Mouse (Mus musculus): ENCODE data around the gene Ermp1. TPM values are rescaled to one million over a fixed set of nuclear protein-coding genes. Genes with fewer than 3 reads are reported as not detected.

Gene Ermp1
- polyA plus RNA-seq, 1 experiment from 2014 or later = 7.4 TPM

DNA sequence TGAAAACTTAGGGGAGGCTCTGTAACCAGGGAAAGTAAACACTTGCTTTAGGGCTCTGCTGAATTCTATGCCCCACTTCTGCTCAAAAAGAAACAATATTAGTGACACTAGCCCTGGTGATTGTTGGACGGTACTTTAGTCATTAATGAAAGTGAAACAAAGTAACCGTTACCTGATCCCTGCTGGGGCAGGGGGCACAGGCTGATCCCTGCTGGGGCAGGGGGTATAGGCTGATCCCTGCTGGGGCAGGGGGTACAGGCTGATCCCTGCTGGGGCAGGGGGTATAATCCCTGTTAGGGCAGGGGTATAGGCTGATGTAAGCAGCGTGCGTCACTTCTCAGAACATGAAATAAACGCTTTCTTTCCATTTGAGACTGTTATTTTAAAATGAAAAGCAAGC, 6.7 kb downstream of the Ermp1 start:
- Histone ChIP-seq H3K4me2 (ENCODE audit: low read length) (peak overlapping the region; percentile 37), H3K27ac (replicated peaks in 1 of 2; ENCODE audit: control insufficient read depth in 1 of 2, insufficient read depth in 1 of 2, low read depth in 2 of 2, low read length in 2 of 2) (0 out of 4 replicates have a peak overlapping the region, but pooled peaks of 1 of the 2 experiments have one; percentile 3), H3K9ac (ENCODE audit: low read length) (no peak overlapping the region), H3K27me3 (ENCODE audit: control insufficient read depth, insufficient read depth, low read length) (no peaks in the 10 kb centered on the region), H3K9me3 (ENCODE audit: control insufficient read depth, low read length) (no peaks in the 10 kb centered on the region), H3K4me3 (ENCODE audit: control insufficient read depth in 1 of 2, insufficient read depth in 1 of 2, low read depth in 1 of 2, low read length in 2 of 2) (no peak overlapping the region), H3K36me3 (ENCODE audit: control insufficient read depth, insufficient read depth, low read length) (peaks cover 1% of the 10 kb centered on the region), H3K4me1 (ENCODE audit: control insufficient read depth in 2 of 2, insufficient read depth in 2 of 2, low read length in 2 of 2) (no peaks in the 10 kb centered on the region; a peak in 1 of 4 replicates)
- WGBS = 76% methylated on average over 5 of the region's 5 CpGs
- ATAC-seq (ENCODE audit: insufficient number of reproducible peaks, insufficient read depth, low FRiP score, low read depth) = no peak

DNA sequence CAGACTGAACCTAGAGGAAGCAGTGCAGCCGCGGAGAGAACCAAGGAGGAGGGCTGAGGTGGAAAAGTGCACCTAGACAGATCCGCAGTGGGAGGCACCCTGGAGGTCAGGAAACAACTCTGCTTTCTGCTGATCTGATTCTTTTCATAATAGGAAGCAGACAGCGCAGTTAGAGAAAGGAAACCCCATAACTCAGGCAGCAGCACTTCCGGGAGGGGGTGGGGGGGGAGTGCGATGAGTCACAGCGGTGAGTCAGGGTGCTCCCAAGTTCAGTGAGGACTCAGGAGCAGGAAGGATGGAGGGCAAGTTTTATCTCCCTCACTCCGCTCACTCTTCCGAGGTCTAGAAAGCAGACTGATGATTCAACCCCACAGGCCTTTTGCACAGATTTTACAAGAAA, 7.2 kb downstream of the Ermp1 start:
- Histone ChIP-seq H3K36me3 (ENCODE audit: control insufficient read depth, insufficient read depth, low read length) (peaks cover 4% of the 10 kb centered on the region), H3K4me1 (ENCODE audit: control insufficient read depth in 2 of 2, insufficient read depth in 2 of 2, low read length in 2 of 2) (no peaks in the 10 kb centered on the region; a peak in 1 of 4 replicates), H3K27me3 (ENCODE audit: control insufficient read depth, insufficient read depth, low read length) (no peaks in the 10 kb centered on the region), H3K4me3 (ENCODE audit: control insufficient read depth in 1 of 2, insufficient read depth in 1 of 2, low read depth in 1 of 2, low read length in 2 of 2) (no peak overlapping the region), H3K9ac (ENCODE audit: low read length) (no peak overlapping the region), H3K9me3 (ENCODE audit: control insufficient read depth, low read length) (no peaks in the 10 kb centered on the region), H3K27ac (replicated peaks in 1 of 2; ENCODE audit: control insufficient read depth in 1 of 2, insufficient read depth in 1 of 2, low read depth in 2 of 2, low read length in 2 of 2) (0 out of 4 replicates have a peak overlapping the region, but pooled peaks of 1 of the 2 experiments have one; percentile 12), H3K4me2 (ENCODE audit: low read length) (peak overlapping the region; percentile 37)
- ATAC-seq (ENCODE audit: insufficient number of reproducible peaks, insufficient read depth, low FRiP score, low read depth) = no peak
- 28% methylated on average over 9 of the region's 9 CpGs for WGBS

DNA sequence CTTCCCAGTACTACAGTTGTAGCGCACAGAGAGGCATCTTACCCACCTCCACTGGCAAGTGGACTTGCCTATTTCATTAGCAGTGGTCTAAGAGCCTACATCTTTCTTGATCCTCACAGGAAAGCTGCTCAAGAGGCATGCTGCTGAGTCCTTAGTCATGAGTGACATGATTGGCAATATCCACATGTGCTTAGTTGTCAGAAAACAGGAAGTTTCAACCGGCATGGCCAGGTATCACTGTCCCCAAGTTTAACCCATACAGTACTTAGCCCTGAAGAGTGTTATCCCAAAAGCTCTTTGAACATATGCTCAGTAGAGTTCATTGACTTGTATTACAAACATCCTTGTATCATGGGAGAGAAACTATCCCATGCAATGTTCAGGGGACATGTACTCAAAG, 36.1 kb downstream of the Ermp1 start:
- Histone ChIP-seq H3K4me2 (ENCODE audit: low read length) (no peak overlapping the region), H3K9me3 (ENCODE audit: control insufficient read depth, low read length) (no peaks in the 10 kb centered on the region), H3K27ac (replicated peaks in 1 of 2; ENCODE audit: control insufficient read depth in 1 of 2, insufficient read depth in 1 of 2, low read depth in 2 of 2, low read length in 2 of 2) (no peak overlapping the region), H3K27me3 (ENCODE audit: control insufficient read depth, insufficient read depth, low read length) (peaks cover 62% of the 10 kb centered on the region), H3K4me1 (ENCODE audit: control insufficient read depth in 2 of 2, insufficient read depth in 2 of 2, low read length in 2 of 2) (peaks cover 0 to 8% of the 10 kb centered on the region in 2 experiments), H3K4me3 (ENCODE audit: control insufficient read depth in 1 of 2, insufficient read depth in 1 of 2, low read depth in 1 of 2, low read length in 2 of 2) (no peak overlapping the region), H3K9ac (ENCODE audit: low read length) (no peak overlapping the region), H3K36me3 (ENCODE audit: control insufficient read depth, insufficient read depth, low read length) (peaks cover 18% of the 10 kb centered on the region)
- ATAC-seq (ENCODE audit: insufficient number of reproducible peaks, insufficient read depth, low FRiP score, low read depth) = no peak
- WGBS = 84% methylated on average over 2 of the region's 2 CpGs

DNA sequence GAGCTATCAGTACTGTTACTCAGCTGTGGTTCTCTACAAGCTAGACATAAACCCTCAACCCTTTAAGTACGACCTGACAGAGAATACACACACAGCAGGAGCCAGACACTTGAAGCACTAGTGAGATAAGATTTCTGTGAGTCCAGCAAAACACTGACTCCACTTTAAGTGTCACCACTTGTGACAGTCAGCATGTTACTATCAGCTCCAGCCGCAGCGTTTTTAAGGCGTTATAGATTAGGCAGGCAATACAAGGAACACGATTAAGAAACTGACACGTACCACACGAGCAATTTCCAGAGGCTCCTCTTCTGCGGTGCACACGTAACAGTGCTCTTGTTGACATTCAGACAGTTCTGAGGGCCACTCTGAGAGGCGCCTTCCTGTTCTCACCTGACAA, 37.3 kb downstream of the Ermp1 start:
- no peak overlapping the region for H3K4me3 ChIP-seq (ENCODE audit: control insufficient read depth in 1 of 2, insufficient read depth in 1 of 2, low read depth in 1 of 2, low read length in 2 of 2)
- peak overlapping the region; percentile 29 for H3K4me2 ChIP-seq (ENCODE audit: low read length)
- no peak overlapping the region for H3K9ac ChIP-seq (ENCODE audit: low read length)
- H3K27me3 ChIP-seq (ENCODE audit: control insufficient read depth, insufficient read depth, low read length) = peaks cover 58% of the 10 kb centered on the region
- no peak overlapping the region for H3K27ac ChIP-seq (replicated peaks in 1 of 2; ENCODE audit: control insufficient read depth in 1 of 2, insufficient read depth in 1 of 2, low read depth in 2 of 2, low read length in 2 of 2)
- ATAC-seq (ENCODE audit: insufficient number of reproducible peaks, insufficient read depth, low FRiP score, low read depth) = peak; percentile 72
- H3K4me1 ChIP-seq (ENCODE audit: control insufficient read depth in 2 of 2, insufficient read depth in 2 of 2, low read length in 2 of 2) = peaks cover 0 to 8% of the 10 kb centered on the region in 2 experiments
- H3K36me3 ChIP-seq (ENCODE audit: control insufficient read depth, insufficient read depth, low read length) = peaks cover 26% of the 10 kb centered on the region
- 16% methylated on average over 10 of the region's 10 CpGs for WGBS
- no peaks in the 10 kb centered on the region for H3K9me3 ChIP-seq (ENCODE audit: control insufficient read depth, low read length)

DNA sequence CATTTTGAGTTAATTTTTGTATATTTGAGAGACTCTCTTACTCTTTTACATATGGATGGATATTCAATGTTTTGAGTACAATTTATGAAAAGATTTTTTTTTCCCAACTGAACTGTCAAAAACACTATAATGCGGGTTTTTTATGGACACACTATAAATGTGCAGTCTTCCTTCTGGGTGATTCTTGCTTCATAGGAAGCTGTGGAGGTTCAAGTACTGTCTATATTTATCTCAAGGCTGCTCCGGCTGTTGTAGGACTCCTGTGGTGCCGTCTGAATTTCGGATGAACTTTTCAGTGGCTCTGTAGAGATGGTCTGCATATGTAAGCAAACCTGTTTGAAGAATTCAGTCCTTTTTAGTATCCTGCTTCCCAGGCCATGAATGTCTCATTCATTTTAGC, 40.0 kb downstream of the Ermp1 start:
- no peak for ATAC-seq (ENCODE audit: insufficient number of reproducible peaks, insufficient read depth, low FRiP score, low read depth)
- Histone ChIP-seq H3K9me3 (ENCODE audit: control insufficient read depth, low read length) (no peaks in the 10 kb centered on the region), H3K9ac (ENCODE audit: low read length) (no peak overlapping the region), H3K27ac (replicated peaks in 1 of 2; ENCODE audit: control insufficient read depth in 1 of 2, insufficient read depth in 1 of 2, low read depth in 2 of 2, low read length in 2 of 2) (no peak overlapping the region), H3K4me1 (ENCODE audit: control insufficient read depth in 2 of 2, insufficient read depth in 2 of 2, low read length in 2 of 2) (peaks cover 0 to 8% of the 10 kb centered on the region in 2 experiments), H3K4me3 (ENCODE audit: control insufficient read depth in 1 of 2, insufficient read depth in 1 of 2, low read depth in 1 of 2, low read length in 2 of 2) (no peak overlapping the region), H3K36me3 (ENCODE audit: control insufficient read depth, insufficient read depth, low read length) (peaks cover 43% of the 10 kb centered on the region), H3K4me2 (ENCODE audit: low read length) (no peak overlapping the region), H3K27me3 (ENCODE audit: control insufficient read depth, insufficient read depth, low read length) (peaks cover 31% of the 10 kb centered on the region)
- WGBS = 65% methylated on average over 4 of the region's 4 CpGs

DNA sequence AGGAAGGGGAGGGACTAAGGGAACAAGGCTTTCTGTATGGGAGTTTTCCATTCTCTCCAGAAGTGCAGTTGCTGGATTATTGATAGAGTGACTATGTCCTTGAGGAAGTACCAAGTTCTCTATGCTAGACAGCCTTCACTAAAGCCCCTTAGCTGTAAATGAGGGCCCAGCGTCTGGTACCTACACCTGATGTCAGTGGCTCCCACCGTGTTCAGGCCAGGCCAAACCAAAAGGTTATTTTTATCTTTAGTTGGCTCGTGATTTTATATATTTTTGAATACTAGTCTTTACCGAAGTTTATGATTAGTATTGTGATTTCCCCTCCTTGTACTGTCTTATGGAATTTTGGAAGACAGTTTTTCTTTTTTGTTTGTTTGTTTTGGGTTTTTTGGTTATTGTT, 40.7 kb downstream of the Ermp1 start:
- H3K9ac ChIP-seq (ENCODE audit: low read length) = no peak overlapping the region
- peaks cover 0 to 8% of the 10 kb centered on the region in 2 experiments for H3K4me1 ChIP-seq (ENCODE audit: control insufficient read depth in 2 of 2, insufficient read depth in 2 of 2, low read length in 2 of 2)
- H3K27me3 ChIP-seq (ENCODE audit: control insufficient read depth, insufficient read depth, low read length) = peaks cover 24% of the 10 kb centered on the region
- no peak overlapping the region for H3K4me2 ChIP-seq (ENCODE audit: low read length)
- H3K9me3 ChIP-seq (ENCODE audit: control insufficient read depth, low read length) = no peaks in the 10 kb centered on the region
- H3K27ac ChIP-seq (replicated peaks in 1 of 2; ENCODE audit: control insufficient read depth in 1 of 2, insufficient read depth in 1 of 2, low read depth in 2 of 2, low read length in 2 of 2) = no peak overlapping the region
- H3K36me3 ChIP-seq (ENCODE audit: control insufficient read depth, insufficient read depth, low read length) = peaks cover 47% of the 10 kb centered on the region
- ATAC-seq (ENCODE audit: insufficient number of reproducible peaks, insufficient read depth, low FRiP score, low read depth) = no peak
- WGBS = 85% methylated on average over 4 of the region's 4 CpGs
- H3K4me3 ChIP-seq (ENCODE audit: control insufficient read depth in 1 of 2, insufficient read depth in 1 of 2, low read depth in 1 of 2, low read length in 2 of 2) = no peak overlapping the region

DNA sequence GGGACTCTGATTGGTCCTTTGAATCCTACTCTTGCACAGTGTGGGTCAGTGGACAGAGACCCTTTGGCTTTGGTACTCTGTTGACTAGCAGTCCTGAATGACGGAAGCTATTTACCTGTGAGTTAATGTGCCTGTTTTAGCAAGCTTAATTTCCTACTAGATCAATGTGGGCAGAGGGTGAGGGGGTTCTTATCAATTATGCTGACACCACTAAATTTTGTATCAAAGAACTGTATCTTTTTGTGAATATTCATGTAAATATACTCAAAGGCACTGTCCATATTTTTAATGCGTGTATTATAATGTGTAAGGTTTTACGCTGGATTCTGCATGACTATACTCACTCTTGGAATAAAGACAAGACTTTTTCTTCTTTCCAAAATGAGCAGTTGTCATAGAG, 43.6 kb downstream of the Ermp1 start:
- Histone ChIP-seq H3K4me1 (ENCODE audit: control insufficient read depth in 2 of 2, insufficient read depth in 2 of 2, low read length in 2 of 2) (no peaks in the 10 kb centered on the region), H3K9ac (ENCODE audit: low read length) (no peak overlapping the region), H3K36me3 (ENCODE audit: control insufficient read depth, insufficient read depth, low read length) (peaks cover 59% of the 10 kb centered on the region), H3K4me3 (ENCODE audit: control insufficient read depth in 1 of 2, insufficient read depth in 1 of 2, low read depth in 1 of 2, low read length in 2 of 2) (no peak overlapping the region), H3K9me3 (ENCODE audit: control insufficient read depth, low read length) (no peaks in the 10 kb centered on the region), H3K27ac (replicated peaks in 1 of 2; ENCODE audit: control insufficient read depth in 1 of 2, insufficient read depth in 1 of 2, low read depth in 2 of 2, low read length in 2 of 2) (no peak overlapping the region), H3K4me2 (ENCODE audit: low read length) (no peak overlapping the region), H3K27me3 (ENCODE audit: control insufficient read depth, insufficient read depth, low read length) (peaks cover 18% of the 10 kb centered on the region)
- no peak for ATAC-seq (ENCODE audit: insufficient number of reproducible peaks, insufficient read depth, low FRiP score, low read depth)
- 94% methylated on average over 3 of the region's 3 CpGs for WGBS

Measured in heart, embryonic 14.5 days (tissue).